Mouse (Mus musculus): ENCODE measurements at regions not wholly inside any gene's neighbourhood (a gene's known extent, or its start where the extent isn't known, plus 50 kb on each side); places are given as distances from the start of the nearest gene placed in this dataset.

DNA sequence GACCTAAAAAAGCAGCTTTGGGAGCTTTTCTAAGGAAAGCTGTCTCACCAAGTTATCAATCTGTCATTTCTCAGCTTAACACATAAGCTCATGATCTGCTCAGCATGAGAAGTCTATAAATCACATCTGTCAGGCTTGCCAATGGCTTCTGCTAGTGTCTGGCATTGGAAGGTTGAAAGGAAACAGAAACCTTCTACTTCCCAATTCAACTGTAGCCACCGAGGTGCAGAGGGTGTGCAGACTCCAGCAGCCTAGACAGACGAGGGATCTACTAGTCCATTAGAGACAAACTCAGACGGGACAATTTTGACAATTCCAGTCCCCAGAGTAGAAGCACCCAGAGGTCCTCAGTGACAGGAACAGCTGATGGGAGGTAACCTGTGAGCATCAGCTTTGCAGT is 103.0 kb downstream of the Nab1 start:
- 22% methylated on average over 3 of the region's 3 CpGs for WGBS

DNA sequence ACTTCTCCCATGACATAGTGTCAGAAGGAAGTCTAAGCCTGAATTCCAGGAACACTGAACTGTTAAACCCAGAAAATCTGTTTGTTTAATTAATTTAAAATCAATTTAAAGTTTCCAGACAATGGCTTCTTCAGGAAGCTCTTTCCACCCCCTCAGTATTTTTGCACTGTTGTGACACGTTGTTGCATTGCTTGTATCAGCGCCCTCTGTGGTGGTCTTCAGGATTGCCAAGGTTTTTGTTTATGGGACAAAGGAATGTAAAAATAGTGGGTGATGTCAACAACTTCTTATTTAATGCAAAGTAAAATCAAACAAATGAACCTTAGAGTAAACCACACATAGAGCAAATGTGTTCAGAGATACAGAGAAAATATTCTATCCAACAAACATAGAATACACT is 107.5 kb downstream of the Nab1 start:
- H3K4me3 ChIP-seq (ENCODE audit: low read depth, low read length): no peak overlapping the region
- no peaks in the 10 kb centered on the region for H3K9me3 ChIP-seq (ENCODE audit: control insufficient read depth, low read depth, low read length)
- H3K4me2 ChIP-seq (replicated peaks; ENCODE audit: low read depth, low read length): no peak overlapping the region
- WGBS: 47% methylated on average over 2 of the region's 2 CpGs
- H3K27ac ChIP-seq (ENCODE audit: low read length): no peak overlapping the region
- no peaks in the 10 kb centered on the region for H3K4me1 ChIP-seq (ENCODE audit: control insufficient read depth, insufficient read depth, low read length)
- H3K9ac ChIP-seq (replicated peaks; ENCODE audit: low read depth, low read length): no peak overlapping the region
- ATAC-seq (ENCODE audit: insufficient number of reproducible peaks, insufficient read depth, low FRiP score, low read depth): no peak
- no peaks in the 10 kb centered on the region for H3K36me3 ChIP-seq (ENCODE audit: control insufficient read depth, insufficient read depth, low read length)
- no peaks in the 10 kb centered on the region for H3K27me3 ChIP-seq (ENCODE audit: control insufficient read depth, insufficient read depth, low read length)

More for the DNA sequence above, 103.0 kb downstream of the Nab1 start:
- Histone ChIP-seq H3K4me1 (ENCODE audit: control insufficient read depth, insufficient read depth, low read length) (no peaks in the 10 kb centered on the region), H3K9ac (replicated peaks; ENCODE audit: low read depth, low read length) (no peak overlapping the region), H3K4me3 (ENCODE audit: low read depth, low read length) (no peak overlapping the region), H3K9me3 (ENCODE audit: control insufficient read depth, low read depth, low read length) (no peaks in the 10 kb centered on the region), H3K27ac (ENCODE audit: low read length) (no peak overlapping the region), H3K27me3 (ENCODE audit: control insufficient read depth, insufficient read depth, low read length) (no peaks in the 10 kb centered on the region), H3K4me2 (replicated peaks; ENCODE audit: low read depth, low read length) (no peak overlapping the region), H3K36me3 (ENCODE audit: control insufficient read depth, insufficient read depth, low read length) (no peaks in the 10 kb centered on the region)
- ATAC-seq (ENCODE audit: insufficient number of reproducible peaks, insufficient read depth, low FRiP score, low read depth): no peak

DNA sequence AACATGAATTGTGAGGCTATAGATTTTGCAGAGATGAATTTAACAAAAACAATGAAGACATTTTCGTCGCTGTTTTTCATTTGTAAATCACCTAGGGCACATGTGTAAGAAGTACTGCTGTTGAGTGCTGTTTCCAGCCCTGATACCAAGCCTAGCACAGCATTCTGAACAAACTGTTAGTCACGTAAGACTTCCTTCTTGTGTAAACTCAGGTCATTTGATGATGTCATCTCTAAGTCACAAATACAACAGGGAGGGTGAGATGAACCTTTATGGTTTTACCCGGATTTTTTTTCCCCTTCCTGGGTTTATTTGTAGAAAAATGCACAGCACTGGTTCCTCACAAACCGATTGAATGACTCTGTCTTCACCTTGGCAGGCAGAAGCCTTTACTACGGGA is 111.6 kb downstream of the Nab1 start:
- WGBS: 65% methylated on average over 6 of the region's 6 CpGs
- H3K4me3 ChIP-seq (ENCODE audit: low read depth, low read length): no peak overlapping the region
- no peak overlapping the region for H3K27ac ChIP-seq (ENCODE audit: low read length)
- H3K9ac ChIP-seq (replicated peaks; ENCODE audit: low read depth, low read length): no peak overlapping the region
- no peaks in the 10 kb centered on the region for H3K4me1 ChIP-seq (ENCODE audit: control insufficient read depth, insufficient read depth, low read length)
- H3K27me3 ChIP-seq (ENCODE audit: control insufficient read depth, insufficient read depth, low read length): no peaks in the 10 kb centered on the region
- no peaks in the 10 kb centered on the region for H3K36me3 ChIP-seq (ENCODE audit: control insufficient read depth, insufficient read depth, low read length)
- no peak overlapping the region for H3K4me2 ChIP-seq (replicated peaks; ENCODE audit: low read depth, low read length)
- no peaks in the 10 kb centered on the region for H3K9me3 ChIP-seq (ENCODE audit: control insufficient read depth, low read depth, low read length)
- ATAC-seq (ENCODE audit: insufficient number of reproducible peaks, insufficient read depth, low FRiP score, low read depth): no peak

DNA sequence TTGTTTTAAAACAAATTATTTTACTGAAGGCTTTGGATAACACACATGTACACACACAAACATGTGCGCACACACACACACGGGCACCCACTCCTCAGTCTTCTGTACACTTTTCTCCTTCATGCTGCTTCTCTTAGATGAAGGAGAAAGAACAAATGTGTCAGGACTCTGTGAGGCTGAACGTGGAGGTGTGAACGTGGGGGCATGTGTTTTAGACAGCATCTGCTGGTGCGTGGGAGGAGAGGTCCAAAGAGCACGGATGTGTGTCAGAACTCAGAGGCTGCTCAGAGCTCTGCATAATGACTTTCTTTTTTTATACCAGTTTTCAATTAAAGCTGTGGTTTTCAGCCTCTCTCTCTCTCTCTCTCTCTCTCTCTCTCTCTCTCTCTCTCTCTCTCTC is 112.4 kb downstream of the Nab1 start:
- H3K4me2 ChIP-seq (replicated peaks; ENCODE audit: low read depth, low read length): no peak overlapping the region
- no peak overlapping the region for H3K4me3 ChIP-seq (ENCODE audit: low read depth, low read length)
- no peaks in the 10 kb centered on the region for H3K4me1 ChIP-seq (ENCODE audit: control insufficient read depth, insufficient read depth, low read length)
- no peak overlapping the region for H3K9ac ChIP-seq (replicated peaks; ENCODE audit: low read depth, low read length)
- no peak overlapping the region for H3K27ac ChIP-seq (ENCODE audit: low read length)
- WGBS: 50% methylated on average over 6 of the region's 6 CpGs
- no peaks in the 10 kb centered on the region for H3K27me3 ChIP-seq (ENCODE audit: control insufficient read depth, insufficient read depth, low read length)
- H3K36me3 ChIP-seq (ENCODE audit: control insufficient read depth, insufficient read depth, low read length): no peaks in the 10 kb centered on the region
- no peaks in the 10 kb centered on the region for H3K9me3 ChIP-seq (ENCODE audit: control insufficient read depth, low read depth, low read length)
- ATAC-seq (ENCODE audit: insufficient number of reproducible peaks, insufficient read depth, low FRiP score, low read depth): no peak

DNA sequence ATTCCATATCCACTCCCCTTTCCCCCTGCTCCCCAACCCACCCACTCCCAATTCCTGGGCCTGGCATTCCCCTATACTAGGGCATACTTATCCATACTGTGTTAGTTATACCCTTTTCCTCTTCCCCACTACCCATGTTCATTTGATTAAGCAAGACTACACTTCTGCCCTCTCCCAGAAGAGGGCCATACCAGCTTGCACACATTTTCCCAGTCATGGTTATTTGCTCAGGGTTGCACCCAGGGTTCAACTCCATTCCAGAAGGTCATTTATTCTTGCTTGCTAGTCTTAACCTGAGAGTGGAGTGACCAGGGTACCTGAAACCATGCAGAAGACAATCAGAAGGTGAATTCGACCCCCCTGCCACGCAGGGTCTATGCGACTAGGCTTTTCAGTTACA is 113.4 kb downstream of the Nab1 start:
- ATAC-seq (ENCODE audit: insufficient number of reproducible peaks, insufficient read depth, low FRiP score, low read depth): 0 out of 2 replicates have a peak, but pooled peaks have one; percentile 58
- no peak overlapping the region for H3K27ac ChIP-seq (ENCODE audit: low read length)
- no peaks in the 10 kb centered on the region for H3K36me3 ChIP-seq (ENCODE audit: control insufficient read depth, insufficient read depth, low read length)
- no peak overlapping the region for H3K9ac ChIP-seq (replicated peaks; ENCODE audit: low read depth, low read length)
- no peak overlapping the region for H3K4me3 ChIP-seq (ENCODE audit: low read depth, low read length)
- 89% methylated on average over 3 of the region's 3 CpGs for WGBS
- H3K27me3 ChIP-seq (ENCODE audit: control insufficient read depth, insufficient read depth, low read length): no peaks in the 10 kb centered on the region
- H3K4me1 ChIP-seq (ENCODE audit: control insufficient read depth, insufficient read depth, low read length): no peaks in the 10 kb centered on the region
- no peak overlapping the region for H3K4me2 ChIP-seq (replicated peaks; ENCODE audit: low read depth, low read length)
- no peaks in the 10 kb centered on the region for H3K9me3 ChIP-seq (ENCODE audit: control insufficient read depth, low read depth, low read length)

DNA sequence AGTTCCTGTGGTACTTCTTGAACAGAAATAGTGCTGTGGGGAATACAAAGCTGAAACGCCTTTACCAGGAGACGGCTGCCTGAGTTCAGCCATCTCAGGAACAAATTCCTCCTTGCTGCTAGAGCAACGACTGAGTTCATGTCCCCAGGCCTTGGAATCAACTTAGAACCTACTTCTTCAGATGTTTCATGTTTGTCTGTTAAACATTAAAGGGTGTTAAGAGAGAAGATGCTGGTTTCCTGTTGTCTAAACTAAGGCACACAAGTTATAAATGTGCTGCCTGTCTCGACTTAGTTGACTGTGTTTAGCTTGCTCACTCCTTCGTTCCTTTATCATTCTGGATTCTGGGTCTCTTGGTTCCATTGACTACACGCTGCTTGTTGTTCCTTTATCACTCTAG is 125.2 kb downstream of the Nab1 start:
- ATAC-seq (ENCODE audit: insufficient number of reproducible peaks, insufficient read depth, low FRiP score, low read depth): no peak
- H3K9me3 ChIP-seq (ENCODE audit: control insufficient read depth, low read depth, low read length): no peaks in the 10 kb centered on the region
- no peak overlapping the region for H3K4me2 ChIP-seq (replicated peaks; ENCODE audit: low read depth, low read length)
- H3K4me1 ChIP-seq (ENCODE audit: control insufficient read depth, insufficient read depth, low read length): no peaks in the 10 kb centered on the region
- no peak overlapping the region for H3K4me3 ChIP-seq (ENCODE audit: low read depth, low read length)
- WGBS: 72% methylated on average over 6 of the region's 6 CpGs
- no peak overlapping the region for H3K9ac ChIP-seq (replicated peaks; ENCODE audit: low read depth, low read length)
- H3K27me3 ChIP-seq (ENCODE audit: control insufficient read depth, insufficient read depth, low read length): no peaks in the 10 kb centered on the region
- H3K27ac ChIP-seq (ENCODE audit: low read length): no peak overlapping the region
- no peaks in the 10 kb centered on the region for H3K36me3 ChIP-seq (ENCODE audit: control insufficient read depth, insufficient read depth, low read length)

DNA sequence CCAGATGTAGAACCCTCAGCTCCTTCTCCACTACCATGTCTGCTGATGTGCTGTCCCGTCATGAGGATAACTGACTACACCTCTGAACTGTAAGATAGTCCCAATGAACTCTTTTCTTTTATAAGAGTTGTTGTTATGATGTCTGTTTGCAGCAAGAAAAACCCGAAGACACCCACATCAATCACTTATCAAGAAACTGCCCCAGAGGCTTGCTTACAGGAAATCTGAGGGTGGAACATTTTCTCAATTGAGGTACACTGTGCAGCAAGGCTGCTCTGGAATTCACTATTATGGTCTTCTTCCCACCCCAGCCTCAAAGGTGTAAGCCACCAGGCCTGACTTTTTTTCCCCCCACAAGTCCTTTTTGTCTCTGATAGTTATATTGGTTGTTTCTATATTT is 125.8 kb downstream of the Nab1 start:
- no peaks in the 10 kb centered on the region for H3K9me3 ChIP-seq (ENCODE audit: control insufficient read depth, low read depth, low read length)
- H3K27ac ChIP-seq (ENCODE audit: low read length): no peak overlapping the region
- H3K4me1 ChIP-seq (ENCODE audit: control insufficient read depth, insufficient read depth, low read length): no peaks in the 10 kb centered on the region
- no peak overlapping the region for H3K4me3 ChIP-seq (ENCODE audit: low read depth, low read length)
- no peak overlapping the region for H3K9ac ChIP-seq (replicated peaks; ENCODE audit: low read depth, low read length)
- no peaks in the 10 kb centered on the region for H3K27me3 ChIP-seq (ENCODE audit: control insufficient read depth, insufficient read depth, low read length)
- H3K36me3 ChIP-seq (ENCODE audit: control insufficient read depth, insufficient read depth, low read length): no peaks in the 10 kb centered on the region
- 82% methylated on average over 2 of the region's 2 CpGs for WGBS
- no peak for ATAC-seq (ENCODE audit: insufficient number of reproducible peaks, insufficient read depth, low FRiP score, low read depth)
- no peak overlapping the region for H3K4me2 ChIP-seq (replicated peaks; ENCODE audit: low read depth, low read length)

DNA sequence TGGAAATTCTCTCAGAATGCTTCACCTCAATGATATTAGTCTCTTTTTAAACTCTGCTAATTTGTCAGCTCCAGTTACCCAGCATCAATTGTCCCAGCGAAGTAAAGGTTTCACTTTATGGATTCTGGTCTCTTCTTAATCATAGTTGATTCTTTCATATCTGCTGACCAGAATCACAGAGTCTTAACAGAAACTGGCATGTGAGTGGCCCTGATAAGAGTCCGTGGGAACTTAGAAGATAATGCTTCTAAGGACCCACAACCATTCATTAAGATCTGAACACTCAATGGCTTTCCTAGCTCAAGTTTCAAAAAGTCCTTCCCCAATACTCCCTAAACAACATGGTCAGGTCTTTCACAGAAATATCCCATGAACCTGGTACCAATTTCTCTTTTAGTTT is 126.7 kb downstream of the Nab1 start:
- H3K4me2 ChIP-seq (replicated peaks; ENCODE audit: low read depth, low read length): no peak overlapping the region
- no peaks in the 10 kb centered on the region for H3K36me3 ChIP-seq (ENCODE audit: control insufficient read depth, insufficient read depth, low read length)
- H3K9ac ChIP-seq (replicated peaks; ENCODE audit: low read depth, low read length): no peak overlapping the region
- H3K27me3 ChIP-seq (ENCODE audit: control insufficient read depth, insufficient read depth, low read length): no peaks in the 10 kb centered on the region
- H3K4me3 ChIP-seq (ENCODE audit: low read depth, low read length): no peak overlapping the region
- H3K4me1 ChIP-seq (ENCODE audit: control insufficient read depth, insufficient read depth, low read length): no peaks in the 10 kb centered on the region
- no peak overlapping the region for H3K27ac ChIP-seq (ENCODE audit: low read length)
- no peak for ATAC-seq (ENCODE audit: insufficient number of reproducible peaks, insufficient read depth, low FRiP score, low read depth)
- 73% methylated on average over 2 of the region's 2 CpGs for WGBS
- H3K9me3 ChIP-seq (ENCODE audit: control insufficient read depth, low read depth, low read length): no peaks in the 10 kb centered on the region

DNA sequence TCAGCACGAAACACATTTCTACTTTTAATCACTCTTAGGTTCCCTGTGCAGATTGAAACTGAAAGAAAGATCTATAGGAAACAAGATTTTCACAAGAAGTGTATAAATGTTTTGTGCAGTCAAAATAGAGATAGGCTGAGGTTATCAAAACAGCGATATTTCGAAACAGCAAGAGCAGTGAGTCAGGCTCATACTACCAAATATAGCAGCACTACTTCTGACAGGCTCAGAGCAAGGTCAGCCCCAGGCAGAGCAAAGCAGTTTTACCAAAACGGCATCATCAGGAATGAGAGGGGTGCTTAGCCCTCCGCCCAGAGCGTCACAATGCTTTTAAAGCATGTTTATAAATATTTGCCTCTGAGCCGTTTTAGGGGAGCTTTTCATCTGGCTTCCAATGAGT is 133.4 kb upstream of the Gls start:
- H3K9me3 ChIP-seq (ENCODE audit: control insufficient read depth, low read depth, low read length): no peaks in the 10 kb centered on the region
- no peak overlapping the region for H3K9ac ChIP-seq (replicated peaks; ENCODE audit: low read depth, low read length)
- 52% methylated on average over 7 of the region's 7 CpGs for WGBS
- no peaks in the 10 kb centered on the region for H3K36me3 ChIP-seq (ENCODE audit: control insufficient read depth, insufficient read depth, low read length)
- H3K4me1 ChIP-seq (ENCODE audit: control insufficient read depth, insufficient read depth, low read length): no peaks in the 10 kb centered on the region
- no peaks in the 10 kb centered on the region for H3K27me3 ChIP-seq (ENCODE audit: control insufficient read depth, insufficient read depth, low read length)
- ATAC-seq (ENCODE audit: insufficient number of reproducible peaks, insufficient read depth, low FRiP score, low read depth): no peak
- no peak overlapping the region for H3K4me3 ChIP-seq (ENCODE audit: low read depth, low read length)
- no peak overlapping the region for H3K27ac ChIP-seq (ENCODE audit: low read length)
- no peak overlapping the region for H3K4me2 ChIP-seq (replicated peaks; ENCODE audit: low read depth, low read length)
